Mouse (Mus musculus) embryonic fibroblast, embryonic 13.5 days (primary cell): ENCODE results near the gene Anxa8. TPM values are rescaled to one million over a fixed set of nuclear protein-coding genes. Genes with fewer than 3 reads are reported as not detected.

Experiments used
- H3K27ac ChIP-seq: 2 replicates; pipeline ENCODE4 v1.5.1; 2012; ENCODE audit warnings: low read length, control low read depth, inconsistent platforms; ENCODE audit not compliant: insufficient read depth
- H3K4me1 ChIP-seq: 2 replicates; pipeline ENCODE4 v1.6.1; 2011; ENCODE audit warnings: low read length; ENCODE audit not compliant: control insufficient read depth, insufficient read depth
- H3K4me3 ChIP-seq: 2 replicates; pipeline ENCODE4 v1.5.1; 2011; ENCODE audit warnings: mild to moderate bottlenecking, control low read depth, low read length; ENCODE audit not compliant: insufficient read depth
- CTCF ChIP-seq: IDR thresholded peaks from 2 replicates; pipeline ENCODE4 v1.5.1; 2011; ENCODE audit warnings: mild to moderate bottlenecking, control low read depth, low read length, moderate library complexity, borderline replicate concordance; ENCODE audit not compliant: insufficient read depth
- POLR2A ChIP-seq: IDR thresholded peaks from 2 replicates; pipeline ENCODE4 v1.6.1; 2011; ENCODE audit warnings: low read depth, mild to moderate bottlenecking, control low read depth, low read length, moderate library complexity
- polyA plus RNA-seq: library from polyadenylated mRNA; stranded (reverse); fragments of >200 nt; gene quantifications from 2 replicates; pipeline ENCODE4 v1.2.4, GENCODE M21; 2011; ENCODE audit warnings: low read depth; ENCODE audit not compliant: missing spikeins, insufficient read length

Anxa8 gene
- polyA plus RNA-seq, 1 experiment: 28.1 TPM

- Histone ChIP-seq H3K27ac (no peak overlapping the region), H3K4me1 (peaks cover 7% of the 10 kb centered on the region), H3K4me3 (no peak overlapping the region)
- TF ChIP-seq POLR2A (no peak), CTCF (no peak)
Observed at GRCm38 (mm10) chr14:34107594-34107993, 21.8 kb downstream of the Anxa8 start.

- no peaks in the 10 kb centered on the region for H3K4me1 ChIP-seq
- no peak overlapping the region for H3K27ac ChIP-seq
- TF ChIP-seq POLR2A: no peak
- TF ChIP-seq CTCF: no peak
- H3K4me3 ChIP-seq: no peak overlapping the region
Observed at GRCm38 (mm10) chr14:34114311-34114710, 28.5 kb downstream of the Anxa8 start.

GRCm38 (mm10) chr14:34119046-34119723 is 33.4 kb downstream of the Anxa8 start:
- Histone ChIP-seq H3K27ac (no peak overlapping the region), H3K4me1 (no peaks in the 10 kb centered on the region), H3K4me3 (no peak overlapping the region)
- TF ChIP-seq CTCF (no peak), POLR2A (no peak)

GRCm38 (mm10) chr14:34120016-34120910 is 34.5 kb downstream of the Anxa8 start:
- Histone ChIP-seq H3K4me3 (no peak overlapping the region), H3K4me1 (no peaks in the 10 kb centered on the region), H3K27ac (no peak overlapping the region)
- TF ChIP-seq POLR2A: no peak
- TF ChIP-seq CTCF: no peak

- no peaks in the 10 kb centered on the region for H3K4me1 ChIP-seq
- TF ChIP-seq CTCF (no peak), POLR2A (no peak)
- H3K27ac ChIP-seq: no peak overlapping the region
- H3K4me3 ChIP-seq: no peak overlapping the region
Observed at GRCm38 (mm10) chr14:34120923-34121351, 35.2 kb downstream of the Anxa8 start.

GRCm38 (mm10) chr14:34121691-34122090 is 35.9 kb downstream of the Anxa8 start:
- no peaks in the 10 kb centered on the region for H3K4me1 ChIP-seq
- H3K27ac ChIP-seq: no peak overlapping the region
- TF ChIP-seq POLR2A: no peak
- no peak for TF ChIP-seq CTCF
- H3K4me3 ChIP-seq: no peak overlapping the region

GRCm38 (mm10) chr14:34131216-34131615 is 45.4 kb downstream of the Anxa8 start:
- H3K4me1 ChIP-seq: no peaks in the 10 kb centered on the region
- TF ChIP-seq POLR2A (no peak), CTCF (no peak)
- H3K27ac ChIP-seq: no peak overlapping the region
- H3K4me3 ChIP-seq: no peak overlapping the region

GRCm38 (mm10) chr14:34135391-34135790 is 49.6 kb downstream of the Anxa8 start:
- no peak for TF ChIP-seq CTCF
- no peak for TF ChIP-seq POLR2A
- H3K4me1 ChIP-seq: no peaks in the 10 kb centered on the region
- no peak overlapping the region for H3K27ac ChIP-seq
- H3K4me3 ChIP-seq: no peak overlapping the region

GRCm38 (mm10) chr14:34139671-34140664 is 54.2 kb downstream of the Anxa8 start:
- Histone ChIP-seq H3K27ac (no peak overlapping the region), H3K4me1 (no peaks in the 10 kb centered on the region; the same call in 1 of the 2 replicates), H3K4me3 (no peak overlapping the region)
- TF ChIP-seq POLR2A (no peak), CTCF (no peak)
